8 mouse cellular contexts compared by ENCODE assay signal in genomic region chr3:86110077-86110476, GRCm38 (mm10). TPM values are rescaled to one million over a fixed set of nuclear protein-coding genes. Genes with fewer than 3 reads are reported as not detected.
DNase-seq lines count a peak whose midpoint lies in the region; ATAC-seq lines count a peak whose summit lies in the region.

No protein-coding gene starts in this region.

- peak overlapping the region; percentile 64 for H3K9ac ChIP-seq in liver, embryonic 12.5 days

- peak overlapping the region; percentile 65 for H3K4me2 ChIP-seq in liver, embryonic 12.5 days

- H3K9me3 ChIP-seq in embryonic facial prominence, embryonic 10.5 days, result no peaks in the 10 kb centered on the region
- no peaks in the 10 kb centered on the region for H3K9me3 ChIP-seq in liver, embryonic 12.5 days (replicated peaks)

- peak overlapping the region; percentile 16; the same call in 1 of the 2 replicates for H3K27ac ChIP-seq in embryonic facial prominence, embryonic 10.5 days (replicated peaks)
- peak overlapping the region; percentile 98 for H3K27ac ChIP-seq in liver, embryonic 12.5 days

- H3K27me3 ChIP-seq in embryonic facial prominence, embryonic 10.5 days (replicated peaks; ENCODE audit: low read depth, poor library complexity, severe bottlenecking), result no peaks in the 10 kb centered on the region
- H3K27me3 ChIP-seq in liver, embryonic 12.5 days (replicated peaks), result no peaks in the 10 kb centered on the region

- peaks cover 18% of the 10 kb centered on the region for H3K4me1 ChIP-seq in embryonic facial prominence, embryonic 10.5 days
- peaks cover 55% of the 10 kb centered on the region for H3K4me1 ChIP-seq in liver, embryonic 12.5 days

- peak; percentile 23 for DNase-seq in gastrocnemius, adult 18-20 months (ENCODE audit: low spot score)
- no peak for DNase-seq in gastrocnemius, adult 8-10 months (ENCODE audit: low spot score in 2 of 2)
- peak; percentile 61 for DNase-seq in NIH3T3 (ENCODE audit: low read depth)
- DNase-seq in embryonic facial prominence, embryonic 10.5 days (ENCODE audit: low spot score), result peak; percentile 78
- peak; percentile 57 for DNase-seq in heart, postnatal 4 days
- peak; percentile 50 for DNase-seq in skeletal muscle tissue, adult 2 months (ENCODE audit: low read depth, low spot score)
- no peak for DNase-seq in cerebellum, postnatal 36 days

- 23% methylated on average over 10 of the region's 10 CpGs for WGBS in embryonic facial prominence, embryonic 10.5 days
- 16% methylated on average over 10 of the region's 10 CpGs for WGBS in liver, embryonic 12.5 days (ENCODE audit: insufficient replicate concordance)

- H3K36me3 ChIP-seq in embryonic facial prominence, embryonic 10.5 days (replicated peaks), result peaks cover 7% of the 10 kb centered on the region
- peaks cover 19% of the 10 kb centered on the region for H3K36me3 ChIP-seq in liver, embryonic 12.5 days

- peak; percentile 49 for ATAC-seq in liver, embryonic 12.5 days

- no peak overlapping the region for H3K4me3 ChIP-seq in embryonic facial prominence, embryonic 10.5 days
- peak overlapping the region; percentile 36 for H3K4me3 ChIP-seq in liver, embryonic 12.5 days

RNA-seq across cellular contexts. Expression of gene Rps3a1, which starts 32.4 kb away (rescaled TPM):
- 100 to 1,000 TPM; 426 to 436 TPM for total RNA-seq in gastrocnemius, adult 18-20 months (2021)
- 100 to 1,000 TPM; 415 to 510 (median 453) TPM for total RNA-seq in gastrocnemius, adult 8-10 months (2022)
- polyA plus RNA-seq in embryonic facial prominence, embryonic 10.5 days (2016; fragmentation: Nextera tagmentation; extraction: Ambion mirVana), result 1,198 and 1,219 TPM in 2 replicates
- total RNA-seq in heart, postnatal 4 days (2021), result 100 to 1,000 TPM; 752 to 761 TPM
- 1,175 and 1,195 TPM in 2 replicates for polyA plus RNA-seq in liver, embryonic 12.5 days (2016; fragmentation: Nextera tagmentation; extraction: Ambion mirVana)

Comparison
In these comparisons a context has a peak if more than half of its experiments do, and no peak if none do; other contexts are left out.
1. DNase-seq: peak in gastrocnemius, adult 18-20 months (single experiment), NIH3T3 (single experiment), embryonic facial prominence, embryonic 10.5 days (single experiment), heart, postnatal 4 days (single experiment) and skeletal muscle tissue, adult 2 months (single experiment); none in gastrocnemius, adult 8-10 months (0 of 2) and cerebellum, postnatal 36 days (0 of 2).